Mouse (Mus musculus) limb, embryonic 14.5 days (tissue): ENCODE measurements around the gene Ptprs. TPM values are rescaled to one million over a fixed set of nuclear protein-coding genes. Genes with fewer than 3 reads are reported as not detected.

Source experiments
- ATAC-seq: fragments of 200-750 bp; cut with Nextera tagmentation; 2 replicates; pipeline ENCODE4 v1.8.0; 2017; ENCODE audit warnings: low read depth, moderate number of reproducible peaks, moderate TSS enrichment; ENCODE audit not compliant: low FRiP score
- DNase-seq: peaks from one replicate; pipeline ENCODE4 v3.0.0-alpha.2; 2015; ENCODE audit warnings: low spot score
- H3K27ac ChIP-seq: fragments of 300-500 bp; sonication (generic); replicated peaks from 2 replicates; pipeline ENCODE4 v1.5.1; 2014; ENCODE audit warnings: low read depth, mild to moderate bottlenecking, low read length, moderate library complexity, mixed read lengths
- H3K27me3 ChIP-seq: fragments of 300-500 bp; sonication (generic); 2 replicates; pipeline ENCODE4 v1.6.1; 2014; ENCODE audit warnings: low read length, mixed read lengths; ENCODE audit not compliant: control insufficient read depth, insufficient read depth
- H3K36me3 ChIP-seq: fragments of 300-500 bp; sonication (generic); 2 replicates; pipeline ENCODE4 v1.6.1; 2014; ENCODE audit warnings: mild to moderate bottlenecking, low read length, moderate library complexity, mixed read lengths; ENCODE audit not compliant: control insufficient read depth, insufficient read depth
- H3K4me1 ChIP-seq: fragments of 300-500 bp; sonication (generic); 2 replicates; pipeline ENCODE4 v1.6.1; 2014; ENCODE audit warnings: antibody characterized with exemption, low read length, mixed read lengths; ENCODE audit not compliant: control insufficient read depth, insufficient read depth
- H3K4me2 ChIP-seq: fragments of 300-500 bp; sonication (generic); replicated peaks from 2 replicates; pipeline ENCODE4 v1.6.1; 2014; ENCODE audit warnings: low read depth, mild to moderate bottlenecking, low read length, moderate library complexity; ENCODE audit not compliant: severe bottlenecking
- H3K4me3 ChIP-seq: fragments of 300-500 bp; sonication (generic); replicated peaks from 2 replicates; pipeline ENCODE4 v1.5.1; 2014; ENCODE audit warnings: low read length
- H3K9ac ChIP-seq: fragments of 300-500 bp; sonication (generic); 2 replicates; pipeline ENCODE4 v1.6.1; 2014; ENCODE audit warnings: mild to moderate bottlenecking, low read depth, low read length, moderate library complexity; ENCODE audit not compliant: severe bottlenecking
- H3K9me3 ChIP-seq: fragments of 300-500 bp; sonication (generic); 2 replicates; pipeline ENCODE4 v1.6.1; 2016; ENCODE audit warnings: low read length; ENCODE audit not compliant: control insufficient read depth
- POLR2A ChIP-seq: fragments of 200-500 bp; IDR thresholded peaks from 2 replicates; pipeline ENCODE4 v1.8.0; 2012; ENCODE audit warnings: inconsistent platforms, mild to moderate bottlenecking, moderate library complexity, borderline replicate concordance; ENCODE audit not compliant: insufficient read depth, insufficient read length; ENCODE audit errors: extremely low read depth
- WGBS: fragments of 180-500 bp; shearing (Covaris S2); extraction: QIAGEN DNeasy Blood & Tissue Kit; methylation state at CpG from one replicate; pipeline ENCODE4 v1.1.7; 2014; 5-methylcytosine and 5-hydroxymethylcytosine counted together
- polyA plus RNA-seq, 2 experiments: library from polyadenylated mRNA; depleted of rRNA in 1 of 2; stranded (reverse) in 1 of 2; unstranded in 1 of 2; fragments of >200 nt; fragmentation: Nextera tagmentation in 1 of 2; extraction: Ambion mirVana in 1 of 2; gene quantifications; 2 replicates each; pipeline versions ENCODE4 v1.2.1 to v1.2.3; 2012 to 2014

Ptprs gene
- polyA plus RNA-seq, 2 experiments = 116 to 483 TPM

DNA sequence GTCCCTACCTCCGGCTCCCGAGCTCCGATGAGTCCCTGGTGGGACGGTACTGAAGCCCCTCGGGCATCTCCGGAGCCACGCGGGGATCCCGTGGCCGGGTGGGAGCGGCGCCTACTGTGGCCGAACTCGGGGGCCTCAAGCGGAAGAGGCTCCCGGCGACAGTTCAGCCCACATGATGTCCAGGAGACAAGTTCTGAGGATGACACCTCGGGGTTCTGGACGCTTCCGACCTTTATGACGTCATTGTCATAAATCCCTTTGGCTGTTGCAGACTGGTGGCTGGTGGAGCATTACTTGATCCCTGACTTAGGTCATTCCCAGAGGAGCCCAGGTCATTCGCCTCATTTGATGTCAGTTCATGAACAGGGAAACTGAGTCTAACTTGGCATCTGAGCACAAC is 36.0 kb upstream of the Ptprs start, which contains the start of gene Znrf4:
Gene Znrf4 (minus strand): TSS at position 122 of the 400 bp plus-strand sequence.
- Histone ChIP-seq H3K4me2 (peak within 1 kb of the TSS; percentile 43), H3K9ac (0 out of 2 replicates have a peak within 1 kb of the TSS, but pooled peaks have one; percentile 16), H3K4me1 (peaks cover 6% of the 10 kb centered on the region), H3K36me3 (no peaks in the 10 kb centered on the region), H3K27me3 (peaks cover 45% of the 10 kb centered on the region), H3K27ac (no peak within 1 kb of the TSS), H3K9me3 (no peaks in the 10 kb centered on the region), H3K4me3 (peak within 1 kb of the TSS; percentile 29)
- no peak for ATAC-seq
- WGBS = 59% methylated on average over 22 of the region's 22 CpGs
- no peak for TF ChIP-seq POLR2A
- no peak for DNase-seq

DNA sequence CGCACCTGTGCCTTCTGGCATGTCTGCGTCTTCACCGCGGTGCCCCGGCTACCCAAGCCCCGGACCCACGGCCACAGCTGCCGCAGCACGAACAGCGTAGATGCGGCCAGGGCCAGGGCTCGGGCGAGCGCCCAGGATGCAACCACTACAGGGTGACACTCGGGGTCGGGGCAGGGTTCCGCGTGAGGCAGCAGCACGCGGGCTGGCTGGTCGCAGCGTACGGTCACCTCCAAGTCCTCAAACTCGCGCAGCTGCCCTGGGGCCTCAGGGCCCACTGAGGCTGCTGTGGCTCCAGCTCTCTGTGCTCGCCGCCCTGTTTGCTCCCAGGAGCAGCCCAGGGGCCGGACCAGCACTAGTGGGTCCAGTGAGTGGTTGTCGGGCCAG is 35.4 kb upstream of the Ptprs start:
- ATAC-seq (no peak), DNase-seq (no peak)
- Histone ChIP-seq H3K4me3 (peak overlapping the region; percentile 29), H3K4me1 (peaks cover 9% of the 10 kb centered on the region), H3K9me3 (no peaks in the 10 kb centered on the region), H3K4me2 (peak overlapping the region; percentile 43), H3K9ac (0 out of 2 replicates have a peak overlapping the region, but pooled peaks have one; percentile 16), H3K36me3 (no peaks in the 10 kb centered on the region), H3K27ac (no peak overlapping the region), H3K27me3 (peaks cover 45% of the 10 kb centered on the region)
- TF ChIP-seq POLR2A = no peak
- WGBS = 18% methylated on average over 28 of the region's 29 CpGs

DNA sequence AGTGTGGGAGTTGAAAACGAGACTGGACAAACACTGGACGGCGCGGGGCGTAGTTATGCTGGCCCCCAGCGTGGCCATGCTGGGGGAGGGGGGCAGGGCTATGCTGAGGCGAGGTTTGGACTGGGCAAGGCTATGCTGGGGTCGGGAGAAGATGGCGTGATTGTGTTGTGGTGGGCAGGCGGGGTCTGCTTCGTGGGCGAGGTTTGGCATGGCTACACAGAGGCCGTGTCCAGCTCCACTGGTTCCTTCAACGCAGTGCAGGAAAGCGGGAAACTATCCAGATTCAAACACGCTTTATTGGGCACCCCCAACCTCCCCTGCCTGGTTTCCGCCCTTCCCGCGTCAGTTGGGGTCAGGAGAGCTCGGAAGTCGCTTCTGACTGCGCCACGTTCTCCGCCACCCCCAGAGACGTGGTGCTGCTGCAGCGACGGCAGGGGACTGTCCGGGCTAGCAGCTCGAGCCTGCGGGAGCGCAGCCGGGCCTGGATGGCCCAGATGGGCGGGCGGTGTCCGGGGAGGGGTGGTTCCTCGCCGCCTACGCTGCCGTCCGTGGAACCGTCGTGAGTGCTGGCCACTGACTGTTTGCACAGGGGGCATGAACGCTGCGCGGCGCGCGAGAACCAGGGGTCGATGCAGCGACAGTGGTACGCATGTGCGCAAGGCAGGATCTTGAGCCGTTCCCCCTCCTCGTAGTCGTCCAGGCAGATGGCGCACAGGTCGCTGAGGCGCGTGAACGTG is 34.9 kb upstream of the Ptprs start:
- Histone ChIP-seq H3K36me3 (no peaks in the 10 kb centered on the region), H3K4me1 (peaks cover 10% of the 10 kb centered on the region), H3K27me3 (peaks cover 45% of the 10 kb centered on the region), H3K27ac (no peak overlapping the region), H3K9ac (0 out of 2 replicates have a peak overlapping the region, but pooled peaks have one; percentile 16), H3K4me2 (peak overlapping the region; percentile 43), H3K9me3 (no peaks in the 10 kb centered on the region), H3K4me3 (peak overlapping the region; percentile 29)
- TF ChIP-seq POLR2A = no peak
- WGBS = 8% methylated on average over 55 of the region's 60 CpGs
- ATAC-seq = no peak
- DNase-seq = no peak

DNA sequence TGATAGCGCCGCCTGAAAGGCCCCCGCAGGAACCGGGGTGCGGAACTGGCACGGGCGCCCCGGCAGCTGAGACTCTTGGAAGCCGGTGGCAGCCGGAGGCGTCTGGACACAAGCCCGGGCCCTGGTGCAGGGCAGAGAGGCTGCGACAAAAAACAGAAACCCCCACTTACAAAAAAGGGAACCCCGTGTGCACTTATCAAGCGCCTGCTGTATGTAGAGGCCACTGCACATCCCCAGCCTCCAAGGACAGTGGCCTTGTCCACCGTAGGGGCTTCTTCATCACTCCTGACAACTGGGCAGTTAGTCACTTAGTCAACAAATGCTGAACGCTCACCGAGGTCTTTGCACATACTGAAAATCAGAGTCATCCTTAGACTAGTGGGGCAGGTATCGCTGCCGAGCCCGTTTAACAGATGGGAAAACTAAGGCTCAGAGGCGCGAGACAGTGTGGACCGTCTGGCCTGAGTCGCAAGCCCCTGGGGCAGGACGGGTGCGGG is 34.2 kb upstream of the Ptprs start:
- Histone ChIP-seq H3K27me3 (peaks cover 45% of the 10 kb centered on the region), H3K9me3 (no peaks in the 10 kb centered on the region), H3K4me2 (peak overlapping the region; percentile 43; the same call in 1 of the 2 replicates), H3K4me3 (peak overlapping the region; percentile 29; the same call in 1 of the 2 replicates), H3K4me1 (0 out of 2 replicates have a peak, but pooled peaks cover 4% of the 10 kb centered on the region), H3K27ac (no peak overlapping the region), H3K9ac (no peak overlapping the region), H3K36me3 (no peaks in the 10 kb centered on the region)
- WGBS = 33% methylated on average over 27 of the region's 27 CpGs
- no peak for DNase-seq
- no peak for TF ChIP-seq POLR2A
- no peak for ATAC-seq

DNA sequence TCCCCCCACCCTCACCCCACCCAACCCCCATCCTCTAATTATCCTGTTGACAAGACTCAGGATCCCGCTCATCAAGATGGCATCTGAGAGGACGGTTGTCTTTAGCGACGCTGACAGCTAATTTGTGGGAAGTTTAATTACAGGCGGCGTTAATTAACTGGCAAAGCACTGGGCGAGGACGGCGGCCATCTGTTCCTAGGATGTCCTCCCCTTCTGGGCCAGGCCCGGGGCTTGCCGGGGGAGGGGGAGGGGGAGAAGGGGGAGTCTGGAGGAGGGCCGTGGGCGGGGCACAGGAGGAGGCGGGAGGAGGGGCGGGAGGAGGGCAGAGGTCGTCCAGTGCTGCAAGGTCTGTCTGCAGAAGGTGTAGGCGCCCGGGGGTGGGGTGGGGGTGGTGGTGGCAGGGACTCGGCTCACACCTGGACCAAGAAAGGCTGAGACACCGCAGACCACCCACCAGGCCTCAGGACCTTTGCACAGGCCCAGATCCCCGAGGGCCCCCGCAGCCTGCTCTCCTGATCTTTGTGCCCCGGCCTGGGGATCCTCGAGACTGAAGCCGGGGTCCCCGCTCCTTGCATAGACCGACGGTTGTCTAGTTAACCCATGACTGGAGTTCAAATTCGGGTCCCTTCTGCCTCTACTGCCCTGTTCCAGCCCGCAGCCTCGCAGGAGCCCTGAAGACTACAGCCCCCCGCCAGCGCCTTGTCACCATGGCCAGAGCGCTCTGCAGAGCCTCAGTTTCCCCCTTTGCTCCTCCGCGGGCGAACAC is 33.6 kb upstream of the Ptprs start:
- no peak for TF ChIP-seq POLR2A
- no peak for ATAC-seq
- Histone ChIP-seq H3K36me3 (no peaks in the 10 kb centered on the region), H3K9me3 (no peaks in the 10 kb centered on the region), H3K4me3 (peak overlapping the region; percentile 4; the same call in 1 of the 2 replicates), H3K4me2 (no peak overlapping the region), H3K27ac (no peak overlapping the region), H3K9ac (no peak overlapping the region), H3K4me1 (0 out of 2 replicates have a peak, but pooled peaks cover 4% of the 10 kb centered on the region), H3K27me3 (peaks cover 45% of the 10 kb centered on the region)
- no peak for DNase-seq
- 7% methylated on average over 24 of the region's 37 CpGs for WGBS
